Mouse (Mus musculus) limb, embryonic 12.5 days (tissue): Measurements from ENCODE around the gene Tspyl2. TPM values are rescaled to one million over a fixed set of nuclear protein-coding genes. Genes with fewer than 3 reads are reported as not detected.

Experiments used
- polyA plus RNA-seq: library from polyadenylated mRNA; unstranded; fragments of >200 nt; fragmentation: Nextera tagmentation; extraction: Ambion mirVana; gene quantifications from 2 replicates; pipeline ENCODE4 v1.2.1, GENCODE M21; 2016

The Tspyl2 gene
- polyA plus RNA-seq, 1 experiment from 2014 or later: 41.9 TPM

Other genes with a start within 250 kb of the Tspyl2 start
- 1.4 TPM in 2 replicates for gene Iqsec2, start 198.2 kb downstream of the Tspyl2 start, polyA plus RNA-seq
- 52.8 and 59.0 TPM in 2 replicates for gene Kdm5c, start 109.4 kb downstream of the Tspyl2 start, polyA plus RNA-seq
- gene Kantr, start 14.9 kb downstream of the Tspyl2 start, polyA plus RNA-seq: 24.8 and 27.0 TPM in 2 replicates
- 4.1 and 5.8 TPM in 2 replicates for gene Gpr173, start 26.3 kb upstream of the Tspyl2 start, polyA plus RNA-seq
- gene Cldn34a, start 220.9 kb upstream of the Tspyl2 start, polyA plus RNA-seq: not detected in 2 replicates